Mouse (Mus musculus) MEL-GATA-1-ER (cell line): ENCODE data around the gene Gm14548.
"Not testable (repeated sequence)": the region's sequence is repeated elsewhere in the genome, so short reads cannot be mapped to it uniquely, and the experiment has no call there.

Source experiments
- DNase-seq: peaks from one replicate; pipeline ENCODE4 v3.0.0-alpha.2; 2012; ENCODE audit warnings: low read depth; ENCODE audit errors: extremely low read depth

The Gm14548 gene

GRCm38 (mm10) chr7:3898036-3898590 is at the start of gene Gm14548:
Gene Gm14548 (minus strand): TSS chr7:3898120.
- DNase-seq, result peak; percentile 88

GRCm38 (mm10) chr7:3946117-3946516 is 48.2 kb upstream of the Gm14548 start:
- DNase-seq, result no peak

GRCm38 (mm10) chr7:3940915-3941314 is 43.0 kb upstream of the Gm14548 start:
- DNase-seq, result peak; percentile 90

- peak; percentile 25 for DNase-seq
Observed at GRCm38 (mm10) chr7:3939866-3940525, 42.1 kb upstream of the Gm14548 start.

- DNase-seq, result peak; percentile 47
Observed at GRCm38 (mm10) chr7:3935473-3935872, 37.6 kb upstream of the Gm14548 start.

GRCm38 (mm10) chr7:3915387-3915786 is 17.5 kb upstream of the Gm14548 start, which contains the start of gene Lilra6:
Gene Lilra6 (minus strand): TSS chr7:3915503.
- peak; percentile 68 for DNase-seq

- DNase-seq, result peak; percentile 30
Observed at GRCm38 (mm10) chr7:3903704-3904103, 5.8 kb upstream of the Gm14548 start.

- not testable (repeated sequence) for DNase-seq
Observed at GRCm38 (mm10) chr7:3875032-3875431, 22.9 kb downstream of the Gm14548 start.

- DNase-seq, result not testable (repeated sequence)
Observed at GRCm38 (mm10) chr7:3844951-3845350, 53.0 kb downstream of the Gm14548 start, which contains the start of gene Pira2. Gene Pira2 (minus strand): TSS chr7:3845051.

GRCm38 (mm10) chr7:3837854-3838253 is 60.1 kb downstream of the Gm14548 start:
- not testable (repeated sequence) for DNase-seq
